In the genomic region with DNA sequence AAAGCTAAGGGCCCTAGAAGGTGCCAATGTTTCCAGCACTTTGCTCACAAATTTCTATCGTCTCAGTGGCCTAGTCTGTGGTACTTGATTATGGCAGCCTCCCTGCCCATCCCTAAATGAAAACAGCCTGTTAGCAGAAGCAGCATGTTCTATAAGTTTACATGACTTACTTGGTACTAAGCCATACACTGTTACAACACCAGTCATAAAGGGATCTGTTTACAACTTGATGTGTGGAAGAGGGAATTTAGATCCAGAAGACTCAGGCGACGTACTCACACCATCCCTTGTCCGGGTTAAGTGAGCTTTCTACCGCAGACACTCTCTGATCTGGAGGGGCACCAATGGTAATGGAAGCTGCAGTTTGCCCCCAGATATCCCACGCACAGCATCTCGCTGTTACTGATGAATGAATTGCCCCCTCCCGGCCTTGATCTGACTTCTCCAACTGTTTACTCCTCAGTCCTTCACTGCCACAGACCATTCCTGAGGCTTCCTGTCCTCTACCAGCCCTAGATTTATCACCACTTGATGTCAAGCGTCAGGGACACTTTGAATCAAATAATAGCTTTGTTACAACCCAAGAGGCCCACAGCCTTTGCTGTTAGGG, we compare ENCODE assay signal across 20 mouse cellular contexts. TPM values are rescaled to one million over a fixed set of nuclear protein-coding genes. Genes with fewer than 3 reads are reported as not detected.
"Had no signal": no experiment of that assay in that cellular context is flagged by ENCODE, and none has a peak within 500 bp of the region (broad histone marks: within the 10 kb centered on the region; RNA-seq: fewer than 3 reads in every experiment).

No protein-coding gene starts in this region.

- H3K9ac ChIP-seq: lung, embryonic 15.5 days; midbrain, embryonic 12.5 days; neural tube, embryonic 13.5 days; neural tube, embryonic 15.5 days had no signal

- H3K4me2 ChIP-seq: lung, embryonic 15.5 days; midbrain, embryonic 12.5 days; neural tube, embryonic 13.5 days; neural tube, embryonic 15.5 days had no signal

- H3K27me3 ChIP-seq: lung, embryonic 15.5 days; midbrain, embryonic 12.5 days; neural tube, embryonic 13.5 days; neural tube, embryonic 15.5 days had no signal

- ATAC-seq: midbrain, embryonic 16.5 days had no signal

- H3K4me1 ChIP-seq: midbrain, embryonic 10.5 days; midbrain, embryonic 12.5 days; neural tube, embryonic 15.5 days had no signal

- H3K36me3 ChIP-seq: lung, embryonic 15.5 days; midbrain, embryonic 10.5 days; midbrain, embryonic 12.5 days; neural tube, embryonic 13.5 days; neural tube, embryonic 15.5 days had no signal

- H3K27ac ChIP-seq: lung, embryonic 15.5 days; midbrain, embryonic 10.5 days; midbrain, embryonic 12.5 days; neural tube, embryonic 13.5 days; neural tube, embryonic 15.5 days had no signal

- H3K9me3 ChIP-seq: lung, embryonic 15.5 days; midbrain, embryonic 10.5 days; midbrain, embryonic 12.5 days; neural tube, embryonic 13.5 days; neural tube, embryonic 15.5 days had no signal

- DNase-seq: lung, adult 18-20 months; lung, postnatal 14 days; lung, postnatal 4 days; midbrain, embryonic 14.5 days; retina, postnatal 1 day; right cerebral cortex, adult 18-20 months; right cerebral cortex, postnatal 25 days; right cerebral cortex, postnatal 4 days; spleen, adult 18-20 months; thymus, adult 18-20 months; thymus, postnatal 14 days; thymus, postnatal 36 days had no signal

- H3K4me3 ChIP-seq: lung, embryonic 15.5 days; midbrain, embryonic 10.5 days; midbrain, embryonic 12.5 days; myocyte; neural tube, embryonic 13.5 days; neural tube, embryonic 15.5 days had no signal

RNA-seq across cellular contexts. Expression of gene Stard13, which starts 53.4 kb away (rescaled TPM):
- total RNA-seq: megakaryocyte-erythroid progenitor cell, adult 5-6 weeks had no signal
